Mouse (Mus musculus) G1E-ER4 (cell line): ENCODE measurements around the gene March8. TPM values are rescaled to one million over a fixed set of nuclear protein-coding genes. Genes with fewer than 3 reads are reported as not detected.

ENCODE experiments used
- GATA1 ChIP-seq: IDR thresholded peaks from one replicate; pipeline ENCODE4 v1.8.0; 2012; ENCODE audit warnings: low read length, inconsistent platforms
- polyA plus RNA-seq: library from polyadenylated mRNA; stranded (reverse); fragments of >175 nt; gene quantifications from 2 replicates; pipeline ENCODE4 v1.2.3, GENCODE M21; 2012

Gene March8
- polyA plus RNA-seq = 9.5 and 13.7 TPM in 2 replicates

GRCm38 (mm10) chr6:116337835-116338501 lies at the start of gene March8:
Gene March8 (plus strand): TSS chr6:116338024.
- TF ChIP-seq GATA1 = no peak

DNA sequence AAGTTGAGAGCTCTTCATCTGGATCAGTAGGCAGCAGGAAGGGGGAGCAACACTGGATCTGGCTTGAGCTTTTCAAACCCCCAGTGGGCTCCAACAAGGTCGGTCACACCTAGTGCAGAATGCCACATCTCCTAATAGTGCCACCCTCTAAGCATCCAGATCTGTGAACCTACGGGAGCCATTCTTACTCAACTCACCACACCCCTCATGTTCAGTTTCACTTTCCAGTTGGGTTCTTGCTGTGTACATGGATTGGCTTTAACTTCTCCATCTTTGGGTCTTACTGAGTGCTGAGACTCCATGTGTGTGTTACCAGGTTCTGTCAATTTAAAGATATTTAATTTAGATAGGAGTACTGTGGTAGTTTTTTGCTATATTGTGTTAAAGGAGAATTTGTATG lies 26.4 kb upstream of the March8 start:
- TF ChIP-seq GATA1 = no peak

GRCm38 (mm10) chr6:116319259-116319658 lies 18.6 kb upstream of the March8 start:
- no peak for TF ChIP-seq GATA1

GRCm38 (mm10) chr6:116326641-116327040 lies 11.2 kb upstream of the March8 start:
- TF ChIP-seq GATA1 = no peak

DNA sequence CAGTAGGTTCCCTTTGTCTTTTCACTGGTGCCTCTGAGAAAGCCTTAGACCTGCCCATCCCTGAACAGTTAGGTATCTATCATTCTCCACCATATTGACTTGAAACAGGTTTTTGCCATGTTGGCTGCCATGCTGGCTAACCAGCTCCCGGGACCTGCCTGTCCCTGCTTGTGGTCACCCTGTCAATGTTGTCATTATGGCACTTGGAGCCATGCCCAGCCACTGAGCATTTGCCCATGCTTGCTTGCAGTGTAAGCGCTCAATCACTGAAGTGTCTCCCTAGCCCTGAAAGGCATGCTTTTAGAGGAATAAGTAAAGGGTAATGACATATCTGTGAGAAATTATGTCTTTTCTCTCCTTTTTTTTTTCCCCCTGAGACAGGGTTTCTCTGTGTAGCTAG lies 6.4 kb upstream of the March8 start:
- no peak for TF ChIP-seq GATA1

GRCm38 (mm10) chr6:116337466-116337834 lies 374 bp upstream of the March8 start:
- TF ChIP-seq GATA1 = no peak

GRCm38 (mm10) chr6:116338520-116338919 lies 696 bp downstream of the March8 start:
- no peak for TF ChIP-seq GATA1

DNA sequence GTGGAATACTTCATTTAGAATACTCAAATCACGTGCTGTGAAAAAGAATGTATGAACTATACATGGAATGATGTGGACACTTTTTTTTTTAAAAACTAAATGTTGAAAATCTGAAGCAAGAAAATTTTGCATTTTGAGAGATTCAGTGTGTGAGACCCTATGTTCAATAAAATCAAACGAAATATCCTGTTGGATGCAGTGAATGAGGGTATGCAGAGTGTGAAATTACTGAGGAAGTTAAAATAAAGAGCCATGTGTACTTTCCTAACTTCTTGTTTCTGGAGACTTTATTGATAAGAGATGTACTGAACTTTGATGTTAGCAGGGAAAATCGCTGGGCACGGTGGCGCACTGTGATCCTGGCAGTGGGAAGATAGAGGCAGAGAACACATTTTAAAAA lies 1.3 kb downstream of the March8 start:
- TF ChIP-seq GATA1 = no peak

- TF ChIP-seq GATA1 = peak; percentile 49
Measured at GRCm38 (mm10) chr6:116340521-116340920, 2.7 kb downstream of the March8 start.

DNA sequence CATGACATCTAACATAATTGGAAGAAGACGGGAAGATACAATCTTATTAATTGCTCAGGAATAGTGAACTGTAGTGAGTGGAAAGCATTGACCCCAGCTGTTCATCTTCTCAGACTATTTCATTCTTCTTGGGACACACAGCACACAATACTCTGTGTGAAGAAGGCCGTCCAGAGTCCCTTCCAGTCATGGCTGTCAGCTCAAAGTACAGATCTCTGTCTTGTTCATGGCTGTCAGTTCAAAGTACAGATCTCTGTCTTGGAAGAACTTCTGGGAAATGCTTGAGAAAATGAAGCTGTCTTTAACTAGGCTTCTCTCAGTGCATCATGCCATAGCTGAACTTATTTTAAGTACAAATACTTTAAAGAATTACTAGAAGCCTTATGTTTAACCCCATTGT lies 10.1 kb downstream of the March8 start:
- TF ChIP-seq GATA1 = no peak

- peak; percentile 13 for TF ChIP-seq GATA1
Measured at GRCm38 (mm10) chr6:116349997-116350396, 12.2 kb downstream of the March8 start.

DNA sequence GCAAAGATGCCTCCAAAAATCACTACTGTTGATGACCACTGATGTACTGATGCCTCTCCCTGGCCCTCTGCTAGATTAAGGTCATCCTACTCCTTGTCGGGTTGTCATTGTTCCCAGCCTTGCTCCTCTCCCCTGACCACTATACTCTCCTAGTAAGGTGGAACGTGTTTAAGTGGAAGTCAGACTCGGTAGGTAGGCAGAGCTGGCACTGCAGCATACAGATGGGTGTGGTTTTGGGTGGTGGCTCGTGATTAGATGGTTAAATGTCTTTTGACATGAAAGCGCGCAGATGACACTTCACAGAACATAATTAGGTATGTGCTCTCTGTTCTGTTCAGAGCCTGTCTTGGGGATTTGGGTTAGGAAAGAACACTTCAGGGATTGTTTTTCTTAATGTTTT lies 12.8 kb downstream of the March8 start:
- no peak for TF ChIP-seq GATA1

GRCm38 (mm10) chr6:116351534-116351933 lies 13.7 kb downstream of the March8 start:
- TF ChIP-seq GATA1 = no peak

GRCm38 (mm10) chr6:116353428-116353827 lies 15.6 kb downstream of the March8 start:
- no peak for TF ChIP-seq GATA1

GRCm38 (mm10) chr6:116356948-116357325 lies 19.1 kb downstream of the March8 start:
- no peak for TF ChIP-seq GATA1

GRCm38 (mm10) chr6:116358056-116358455 lies 20.2 kb downstream of the March8 start:
- no peak for TF ChIP-seq GATA1

- TF ChIP-seq GATA1 = no peak
Measured at GRCm38 (mm10) chr6:116359256-116359655, 21.4 kb downstream of the March8 start.

DNA sequence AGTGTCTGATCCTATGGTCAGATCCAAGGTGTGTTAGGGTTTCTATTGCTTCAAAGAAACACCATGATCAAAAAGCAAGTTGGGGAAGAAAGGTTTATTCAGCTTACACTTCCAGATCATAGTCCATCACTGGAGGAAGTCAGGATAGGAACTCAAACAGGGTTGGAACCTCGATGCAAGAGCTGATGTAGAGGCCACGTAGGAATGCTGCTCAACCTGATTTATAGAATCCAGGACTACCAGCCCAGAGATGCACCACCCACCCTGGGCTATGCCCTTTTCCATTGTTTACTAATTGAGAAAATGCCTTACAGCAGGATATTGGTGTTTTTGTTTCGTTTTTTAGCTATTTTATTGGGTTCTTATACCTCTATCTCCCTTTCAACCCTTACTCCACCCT lies 23.6 kb downstream of the March8 start:
- no peak for TF ChIP-seq GATA1
